Mouse (Mus musculus): ENCODE data around the gene Vpreb2.
A peak's percentile ranks its signal among the peaks of the same experiment; 100 is the strongest.
"Not testable (repeated sequence)": the region's sequence is repeated elsewhere in the genome, so short reads cannot be mapped to it uniquely, and the experiment has no call there.

Gene Vpreb2

GRCm38 (mm10) chr16:17992321-17992720, 12.1 kb downstream of the Vpreb2 start:
- not testable (repeated sequence) for DNase-seq

- no peak for DNase-seq
Measured at GRCm38 (mm10) chr16:17999668-18000067, 19.4 kb downstream of the Vpreb2 start.

GRCm38 (mm10) chr16:18004589-18004988, 24.4 kb downstream of the Vpreb2 start:
- DNase-seq, result peak; percentile 26

GRCm38 (mm10) chr16:18007083-18007482, 26.9 kb downstream of the Vpreb2 start:
- no peak for DNase-seq

GRCm38 (mm10) chr16:18011101-18011500, 30.9 kb downstream of the Vpreb2 start:
- DNase-seq, result no peak

GRCm38 (mm10) chr16:18016482-18016881, 36.3 kb downstream of the Vpreb2 start:
- not testable (repeated sequence) for DNase-seq

- DNase-seq, result no peak
Measured at GRCm38 (mm10) chr16:18022780-18023557, 42.7 kb downstream of the Vpreb2 start.

- DNase-seq, result no peak
Measured at GRCm38 (mm10) chr16:18027371-18027770, 47.1 kb downstream of the Vpreb2 start.
